Mouse (Mus musculus): ENCODE results near the gene Ifit1bl1.
"Not testable (repeated sequence)": the region's sequence is repeated elsewhere in the genome, so short reads cannot be mapped to it uniquely, and the experiment has no call there.

The Ifit1bl1 gene

DNA sequence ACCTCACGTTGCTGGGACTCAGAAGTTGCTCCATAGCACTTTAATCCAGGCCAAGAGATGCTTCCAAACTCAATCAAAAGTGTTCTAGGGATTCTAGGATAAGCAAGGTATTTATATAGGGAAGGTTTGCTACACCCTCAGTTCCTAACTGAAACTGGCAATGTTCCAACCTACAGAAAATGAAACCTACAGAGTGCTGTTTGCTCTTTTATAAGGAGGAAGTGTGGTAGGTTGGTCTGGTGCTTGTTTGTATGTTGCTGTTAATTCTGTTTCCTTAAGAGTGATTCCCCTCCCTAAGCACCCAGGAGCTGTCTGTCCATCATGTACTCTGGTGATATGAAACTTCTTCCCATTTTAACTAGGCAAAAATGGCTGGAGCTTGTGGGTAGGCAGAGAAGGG is at the start of gene Ifit1bl1:
TSS of gene Ifit1bl1 (minus strand) at position 69 of the 400 bp plus-strand sequence.
- DNase-seq = not testable (repeated sequence)

GRCm38 (mm10) chr19:34650997-34651396 is 49.2 kb upstream of the Ifit1bl1 start:
- no peak for DNase-seq

GRCm38 (mm10) chr19:34650276-34650675 is 48.5 kb upstream of the Ifit1bl1 start:
- DNase-seq = no peak

DNA sequence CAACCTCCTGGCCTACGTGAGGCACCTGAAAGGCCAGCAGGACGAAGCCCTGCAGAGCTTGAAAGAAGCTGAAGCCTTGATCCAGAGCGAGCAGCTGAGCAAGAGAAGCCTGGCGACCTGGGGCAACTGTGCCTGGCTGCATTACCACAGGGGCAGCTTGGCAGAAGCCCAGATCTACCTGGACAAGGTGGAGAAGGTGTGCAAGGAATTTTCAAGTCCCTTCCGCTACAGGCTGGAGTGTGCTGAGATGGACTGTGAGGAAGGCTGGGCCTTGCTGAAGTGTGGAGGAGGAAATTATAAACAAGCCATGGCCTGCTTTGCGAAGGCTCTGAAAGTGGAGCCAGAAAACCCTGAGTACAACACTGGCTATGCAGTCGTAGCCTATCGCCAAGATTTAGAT is 45.9 kb upstream of the Ifit1bl1 start:
- DNase-seq = not testable (repeated sequence)

DNA sequence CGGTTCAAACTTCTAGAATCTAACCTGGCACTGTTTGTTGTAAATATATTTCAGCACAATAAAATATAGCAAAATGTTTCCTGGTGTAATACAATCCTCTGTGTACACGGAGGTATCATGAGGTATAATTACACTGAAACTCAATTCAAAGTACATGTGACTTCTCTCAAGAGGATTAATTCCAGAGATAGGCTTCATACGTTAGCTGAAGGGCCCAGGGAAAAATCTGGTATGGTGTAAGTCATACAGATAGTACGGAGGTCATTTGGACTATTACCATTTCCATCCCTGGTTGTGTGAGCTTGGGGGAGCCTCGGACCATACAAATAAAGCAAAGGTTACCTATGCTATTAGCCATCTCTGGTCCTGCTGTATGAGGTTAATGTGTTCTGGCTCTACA is 40.9 kb upstream of the Ifit1bl1 start:
- DNase-seq = no peak

GRCm38 (mm10) chr19:34640623-34641022 is 38.9 kb upstream of the Ifit1bl1 start, which contains the start of the genes Ifit1bl2 and Ifit1:
Gene Ifit1bl2, minus strand, starts transcription at chr19:34640743.
Gene Ifit1, plus strand, starts transcription at chr19:34640871.
- DNase-seq = peak; percentile 39

- peak; percentile 79 for DNase-seq
Measured at GRCm38 (mm10) chr19:34636933-34637557, 35.3 kb upstream of the Ifit1bl1 start.

- no peak for DNase-seq
Measured at GRCm38 (mm10) chr19:34633484-34633883, 31.7 kb upstream of the Ifit1bl1 start.

DNA sequence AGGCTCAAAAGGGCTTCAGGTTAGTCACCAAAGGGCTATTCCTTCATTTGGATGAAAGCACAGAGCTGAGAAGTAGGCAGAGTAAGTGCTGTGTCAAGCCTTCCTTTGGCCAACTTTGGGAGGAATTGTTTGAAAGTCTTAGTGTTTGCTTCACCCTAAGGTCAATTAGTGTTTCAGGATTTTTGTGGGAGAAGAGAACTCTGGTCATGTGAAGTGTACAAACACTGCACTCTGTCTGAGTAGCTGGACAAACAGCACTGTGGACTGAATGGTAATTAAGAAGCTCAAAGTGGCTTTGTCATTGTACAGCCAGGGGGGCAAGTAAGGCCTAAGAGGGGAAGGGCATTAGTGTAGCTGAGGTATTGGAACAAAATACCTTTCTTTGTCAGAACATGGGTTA is 29.7 kb upstream of the Ifit1bl1 start:
- no peak for DNase-seq

- no peak for DNase-seq
Measured at GRCm38 (mm10) chr19:34627496-34627895, 25.7 kb upstream of the Ifit1bl1 start.

DNA sequence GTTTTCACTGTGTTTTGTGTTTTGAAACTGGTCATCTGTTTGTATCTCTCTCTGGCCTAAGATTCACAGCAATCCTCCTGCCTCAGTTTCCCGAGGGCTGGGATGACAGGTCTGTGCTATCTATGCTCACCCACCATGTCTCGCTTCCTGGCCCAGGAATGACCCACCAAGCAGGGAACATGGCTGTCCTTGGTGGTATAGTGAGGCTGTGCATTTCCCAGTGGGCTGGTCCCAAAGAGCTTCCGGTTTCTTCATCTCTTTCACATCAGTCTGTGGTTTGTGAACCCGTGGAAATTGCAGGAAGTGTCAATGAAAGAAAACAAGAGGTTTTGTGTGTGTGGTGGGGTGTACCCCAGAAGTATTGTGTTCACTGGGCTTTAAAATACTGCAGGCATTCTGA is 22.9 kb upstream of the Ifit1bl1 start:
- DNase-seq = no peak

- DNase-seq = no peak
Measured at GRCm38 (mm10) chr19:34623781-34624180, 22.0 kb upstream of the Ifit1bl1 start.

- no peak for DNase-seq
Measured at GRCm38 (mm10) chr19:34620871-34621270, 19.1 kb upstream of the Ifit1bl1 start.

GRCm38 (mm10) chr19:34612243-34613001 is 10.7 kb upstream of the Ifit1bl1 start:
- DNase-seq = not testable (repeated sequence)

GRCm38 (mm10) chr19:34610118-34610517 is 8.4 kb upstream of the Ifit1bl1 start:
- not testable (repeated sequence) for DNase-seq

- DNase-seq = peak; percentile 83
Measured at GRCm38 (mm10) chr19:34607237-34608051, 5.7 kb upstream of the Ifit1bl1 start, which contains the start of gene Ifit3b. Gene Ifit3b, plus strand, starts transcription at chr19:34607970.

DNA sequence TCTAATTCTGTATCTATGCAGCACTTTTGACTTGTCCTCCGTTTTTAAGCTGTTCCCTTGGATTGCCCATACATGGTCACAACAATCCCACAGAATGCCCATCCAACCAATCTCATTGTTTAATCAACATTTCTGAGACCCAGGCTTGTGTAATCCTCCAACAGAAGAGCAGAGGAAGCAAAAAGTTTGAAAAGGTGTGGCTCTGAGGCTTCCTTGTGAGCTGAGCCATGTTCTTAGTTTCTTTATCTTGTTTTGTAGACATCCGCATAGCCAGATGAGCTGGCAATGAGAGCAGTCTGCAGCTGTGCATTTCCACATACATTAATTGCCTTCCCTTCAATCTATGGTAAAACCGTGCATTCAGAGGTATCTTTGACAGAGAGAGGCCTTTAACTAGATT is 3.7 kb upstream of the Ifit1bl1 start:
- no peak for DNase-seq

GRCm38 (mm10) chr19:34599250-34599649 is 2.5 kb downstream of the Ifit1bl1 start:
- not testable (repeated sequence) for DNase-seq

- DNase-seq = peak; percentile 73
Measured at GRCm38 (mm10) chr19:34598341-34598740, 3.4 kb downstream of the Ifit1bl1 start.

DNA sequence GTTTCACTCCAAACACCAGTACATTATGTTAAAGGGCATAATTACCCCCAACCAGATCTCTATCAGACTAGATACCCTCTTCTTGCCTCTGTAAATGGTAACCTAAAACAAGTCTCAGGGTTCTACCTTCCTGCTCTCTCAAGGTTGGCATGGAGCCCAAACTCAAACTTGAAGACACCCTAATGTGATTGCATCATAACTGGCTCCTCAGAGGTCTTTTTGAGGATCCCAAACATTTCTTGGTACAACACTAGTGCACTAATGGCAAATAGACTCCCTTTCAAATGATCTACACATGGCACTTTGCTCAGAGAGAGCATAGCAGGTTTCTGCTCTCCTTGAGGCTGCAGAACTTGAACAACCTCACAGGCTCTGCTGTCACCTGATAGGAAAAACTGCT is 4.9 kb downstream of the Ifit1bl1 start:
- DNase-seq = no peak

DNA sequence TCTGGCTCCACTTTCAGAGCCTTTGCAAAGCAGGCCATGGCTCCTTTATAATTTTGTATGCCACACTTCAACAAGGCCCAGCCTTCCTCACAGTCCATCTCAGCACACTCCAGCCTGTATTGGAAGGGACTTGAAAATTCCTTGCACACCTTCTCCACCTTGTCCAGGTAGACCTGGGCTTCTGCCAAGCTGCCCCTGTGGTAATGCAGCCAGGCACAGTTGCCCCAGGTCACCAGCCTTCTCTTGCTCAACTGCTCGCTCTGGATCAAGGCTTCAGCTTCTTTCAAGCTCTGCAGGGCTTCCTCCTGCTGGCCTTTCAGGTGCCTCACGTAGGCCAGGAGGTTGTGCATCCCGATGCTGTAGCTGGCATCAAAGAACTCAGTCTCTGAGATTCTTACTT is 7.2 kb downstream of the Ifit1bl1 start:
- DNase-seq = not testable (repeated sequence)

DNA sequence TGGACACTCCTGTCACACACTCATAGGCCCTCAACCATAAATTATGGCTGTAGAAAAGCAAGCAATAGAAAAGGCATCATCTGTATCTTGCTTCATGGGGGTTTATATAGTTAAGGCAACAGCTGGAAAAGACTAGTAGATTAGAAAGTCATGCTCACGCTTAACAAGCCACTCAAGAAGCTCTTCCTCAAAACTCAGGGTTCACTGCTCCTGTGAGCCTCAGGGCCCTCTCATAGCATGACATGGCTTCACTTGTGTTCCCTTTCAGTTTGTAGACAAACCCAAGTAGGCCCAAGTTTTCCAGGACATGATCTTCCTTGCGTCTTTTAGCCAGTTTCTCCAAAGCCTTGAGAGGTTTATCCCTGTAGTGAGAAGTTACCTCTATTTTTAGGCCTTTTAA is 8.3 kb downstream of the Ifit1bl1 start:
- DNase-seq = no peak

- no peak for DNase-seq
Measured at GRCm38 (mm10) chr19:34588959-34589358, 12.8 kb downstream of the Ifit1bl1 start.

All from kidney, adult 9 months (tissue).